Mouse (Mus musculus): ENCODE data around the gene Auts2.

DNA sequence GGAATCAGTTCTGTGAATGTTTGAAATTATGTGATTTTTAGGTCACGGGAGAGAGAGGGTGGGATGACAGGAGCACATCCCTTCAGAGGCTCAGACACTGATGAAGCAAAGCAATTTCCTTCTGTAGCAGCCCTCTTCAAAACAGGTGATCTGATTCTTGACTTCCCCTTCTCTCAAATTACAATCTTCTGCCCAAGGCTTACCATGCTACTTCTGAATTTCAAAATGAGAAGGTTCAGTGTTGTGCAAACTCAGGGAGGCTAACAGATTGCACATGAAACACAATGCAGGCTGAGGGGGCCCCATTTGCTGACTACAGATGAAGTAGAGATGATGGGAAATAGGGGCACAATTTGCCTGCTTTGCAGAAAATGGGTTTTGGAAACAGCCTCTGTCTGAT is 278.1 kb downstream of the Auts2 start:
- TF ChIP-seq CTCF (IDR thresholded peaks at IDR 0.05; ENCODE audit: extremely low read depth, insufficient read length, insufficient replicate concordance, low read depth, low read length) (no peak), POLR2A (IDR thresholded peaks at IDR 0.05; ENCODE audit: low read depth, low read length) (no peak)

Measured in small intestine, adult 2 months (tissue).